Mouse (Mus musculus) megakaryocyte, embryonic 14.5 days (primary cell): Measurements from ENCODE around the gene Peli2.

ENCODE experiments used
- FLI1 ChIP-seq: IDR thresholded peaks from 2 replicates; pipeline ENCODE4 v1.6.1; 2012; ENCODE audit warnings: low read length, inconsistent platforms, mixed read lengths
- GATA1 ChIP-seq: IDR thresholded peaks from 3 replicates; pipeline ENCODE4 v1.6.1; 2012; ENCODE audit warnings: mixed read lengths, low read length, inconsistent platforms, borderline replicate concordance

- TF ChIP-seq GATA1 (no peak), FLI1 (no peak)
These were observed 80.8 kb downstream of the Peli2 start for GRCm38 (mm10) chr14:48201403-48201802.
